Mouse (Mus musculus) large intestine, adult 2 months (tissue): ENCODE measurements around the gene Sorcs1. TPM values are rescaled to one million over a fixed set of nuclear protein-coding genes. Genes with fewer than 3 reads are reported as not detected.

Source experiments
- DNase-seq: peaks from one replicate; pipeline ENCODE4 v3.0.0-alpha.2; 2012; ENCODE audit warnings: low read depth, low spot score
- WGBS: fragments of 180-500 bp; shearing (Covaris S2); methylation state at CpG from one replicate; pipeline ENCODE4 v1.1.7; 2018; 5-methylcytosine and 5-hydroxymethylcytosine counted together
- polyA plus RNA-seq: library from polyadenylated mRNA; depleted of rRNA; stranded (reverse); fragments of >200 nt; gene quantifications from 2 replicates; pipeline ENCODE4 v1.2.3, GENCODE M21; 2012

The Sorcs1 gene
- polyA plus RNA-seq, 1 experiment: 0.12 TPM

DNA sequence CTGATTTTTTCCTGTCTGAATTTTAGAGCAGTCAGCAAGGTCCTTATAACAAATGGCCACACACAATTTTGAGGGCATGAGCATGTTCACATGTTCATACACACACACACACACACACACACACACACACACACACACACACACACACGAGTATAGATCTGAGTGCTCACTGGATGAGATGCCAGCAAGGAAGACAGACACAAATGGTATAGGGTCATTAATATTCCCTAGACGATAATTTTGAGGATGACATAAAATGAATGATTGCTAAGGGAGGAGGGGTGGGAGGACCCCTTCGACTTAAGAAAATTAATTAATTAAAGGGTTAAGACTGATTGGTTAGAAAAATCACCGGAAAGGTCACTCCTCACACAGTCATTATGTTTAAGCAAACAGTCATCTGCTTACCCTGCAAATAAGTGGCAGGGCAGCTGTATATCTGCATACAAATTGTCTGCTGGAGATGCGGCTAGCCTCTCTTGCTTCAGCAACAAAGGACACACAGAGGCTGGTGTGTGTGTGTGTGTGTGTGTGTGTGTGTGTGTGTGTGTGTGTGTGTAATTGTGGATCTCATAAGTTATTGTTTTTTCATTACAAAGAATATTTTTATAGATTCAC lies 221.1 kb downstream of the Sorcs1 start:
- DNase-seq: no peak
- WGBS: 31% methylated on average over 5 of the region's 5 CpGs

- 39% methylated on average over 4 of the region's 4 CpGs for WGBS
- no peak for DNase-seq
Observed at GRCm38 (mm10) chr19:50441099-50441498, 237.3 kb downstream of the Sorcs1 start.

GRCm38 (mm10) chr19:50440246-50440910 lies 238.1 kb downstream of the Sorcs1 start:
- DNase-seq: no peak
- WGBS: 22% methylated on average over 11 of the region's 11 CpGs

GRCm38 (mm10) chr19:50439464-50439881 lies 239.0 kb downstream of the Sorcs1 start:
- 31% methylated on average over 3 of the region's 3 CpGs for WGBS

DNA sequence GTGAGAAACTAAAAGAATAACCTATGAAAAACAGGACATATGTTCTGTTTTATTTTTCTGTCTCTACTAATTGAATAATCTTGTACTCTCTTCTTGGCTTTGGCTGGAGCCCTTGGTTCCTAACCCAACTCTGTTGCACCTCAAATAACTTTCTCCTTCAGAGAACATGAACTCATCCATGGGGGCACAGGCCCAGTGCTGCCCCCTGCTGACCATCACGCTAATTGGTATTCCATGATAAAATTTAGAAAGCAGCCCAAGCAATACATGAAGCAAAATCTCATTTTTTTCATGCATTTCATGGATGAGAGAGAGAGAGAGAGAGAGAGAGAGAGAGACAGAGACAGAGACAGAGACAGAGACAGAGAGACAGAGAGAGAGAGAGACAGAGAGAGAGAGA lies 255.5 kb downstream of the Sorcs1 start:
- WGBS: 80% methylated on average over 1 of the region's 1 CpGs
- DNase-seq: no peak

More at GRCm38 (mm10) chr19:50439464-50439881, 239.0 kb downstream of the Sorcs1 start:
- DNase-seq: no peak

- WGBS: 35% methylated on average over 14 of the region's 14 CpGs
- no peak for DNase-seq
Observed at GRCm38 (mm10) chr19:50418962-50419720, 259.3 kb downstream of the Sorcs1 start.

GRCm38 (mm10) chr19:50410561-50410960 lies 267.9 kb downstream of the Sorcs1 start:
- DNase-seq: no peak
- WGBS: 69% methylated on average over 3 of the region's 3 CpGs

DNA sequence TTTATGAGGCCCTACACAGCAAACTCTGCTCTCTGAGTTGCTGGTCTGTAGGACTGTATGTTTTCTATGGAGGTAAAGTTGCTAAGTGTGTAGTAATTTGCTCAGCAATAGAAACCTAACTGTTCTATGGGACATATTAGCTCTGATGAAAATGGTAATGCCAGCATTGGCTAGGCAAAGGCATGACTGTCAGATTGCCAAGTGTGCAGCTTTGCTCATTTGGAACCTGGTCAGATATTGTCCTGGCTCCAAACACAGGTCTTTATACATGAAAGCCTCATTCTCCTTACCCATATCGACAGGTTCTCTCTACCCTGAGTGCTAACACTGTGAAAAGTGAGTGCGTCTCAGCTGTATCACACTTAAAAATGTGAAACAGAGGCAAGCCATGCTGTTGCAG lies 280.1 kb downstream of the Sorcs1 start:
- WGBS: 94% methylated on average over 2 of the region's 2 CpGs
- DNase-seq: no peak

- WGBS: 78% methylated on average over 6 of the region's 6 CpGs
- no peak for DNase-seq
Observed at GRCm38 (mm10) chr19:50395731-50396130, 282.7 kb downstream of the Sorcs1 start.

- DNase-seq: no peak
- WGBS: 77% methylated on average over 5 of the region's 5 CpGs
Observed at GRCm38 (mm10) chr19:50394101-50394500, 284.3 kb downstream of the Sorcs1 start.

DNA sequence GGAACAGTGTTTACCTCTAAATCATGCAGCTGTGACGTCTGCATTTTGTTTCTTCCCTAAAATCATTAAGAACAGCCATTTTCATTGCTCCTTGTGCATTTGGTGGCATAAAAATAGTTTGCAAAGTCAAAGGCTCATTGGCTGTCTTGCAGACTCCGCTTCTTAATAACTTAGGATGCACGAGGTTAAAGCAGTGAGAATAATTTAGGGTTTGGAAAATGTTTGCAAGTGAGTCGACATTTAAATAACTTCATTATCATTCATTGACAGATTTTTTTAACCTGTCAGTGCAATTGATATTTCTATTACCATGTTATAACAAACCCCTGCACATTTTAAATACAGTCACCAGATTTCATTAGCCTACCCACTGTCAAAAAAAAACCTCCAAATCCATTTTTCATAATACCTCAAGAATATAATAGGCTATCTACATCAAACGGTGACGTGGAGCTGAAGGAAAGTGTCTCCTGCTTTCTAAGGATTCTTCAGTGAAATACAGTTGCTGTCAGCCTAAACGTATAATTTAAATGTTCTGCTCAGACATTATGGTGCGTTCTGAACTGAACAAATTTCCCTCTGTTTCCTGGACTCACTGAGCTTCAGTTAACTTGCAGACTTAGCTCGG lies 288.4 kb downstream of the Sorcs1 start:
- no peak for DNase-seq
- 71% methylated on average over 9 of the region's 9 CpGs for WGBS

- no peak for DNase-seq
- 86% methylated on average over 5 of the region's 5 CpGs for WGBS
Observed at GRCm38 (mm10) chr19:50378901-50379300, 299.5 kb downstream of the Sorcs1 start.

GRCm38 (mm10) chr19:50374751-50375150 lies 303.7 kb downstream of the Sorcs1 start:
- DNase-seq: no peak
- 64% methylated on average over 10 of the region's 10 CpGs for WGBS

DNA sequence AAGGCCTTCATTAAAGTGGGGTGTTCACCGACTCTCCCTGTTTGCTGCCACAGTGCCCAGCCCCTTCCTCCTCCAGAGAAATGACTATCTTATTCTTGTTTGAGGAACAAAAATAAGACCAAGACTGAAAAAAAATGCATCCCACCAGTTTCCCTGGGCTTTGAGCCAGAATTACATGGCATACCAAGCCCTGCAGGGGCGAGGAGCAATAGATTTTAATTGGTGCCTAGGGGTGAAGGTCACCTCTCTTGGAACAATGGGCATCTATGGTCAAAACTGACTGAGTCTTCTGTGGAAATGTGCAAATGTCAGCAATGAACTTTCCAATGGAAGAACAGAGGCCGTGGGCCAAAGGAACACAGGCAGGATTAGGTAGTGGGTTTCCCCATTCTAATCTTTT lies 312.0 kb downstream of the Sorcs1 start:
- WGBS: 37% methylated on average over 3 of the region's 3 CpGs
- no peak for DNase-seq

GRCm38 (mm10) chr19:50362655-50363500 lies 315.6 kb downstream of the Sorcs1 start:
- no peak for DNase-seq
- 28% methylated on average over 9 of the region's 9 CpGs for WGBS

- no peak for DNase-seq
- whole genome bisulfite sequencing: 32% methylated on average over 2 of the region's 2 CpGs
Observed at GRCm38 (mm10) chr19:50358561-50358960, 319.9 kb downstream of the Sorcs1 start.

DNA sequence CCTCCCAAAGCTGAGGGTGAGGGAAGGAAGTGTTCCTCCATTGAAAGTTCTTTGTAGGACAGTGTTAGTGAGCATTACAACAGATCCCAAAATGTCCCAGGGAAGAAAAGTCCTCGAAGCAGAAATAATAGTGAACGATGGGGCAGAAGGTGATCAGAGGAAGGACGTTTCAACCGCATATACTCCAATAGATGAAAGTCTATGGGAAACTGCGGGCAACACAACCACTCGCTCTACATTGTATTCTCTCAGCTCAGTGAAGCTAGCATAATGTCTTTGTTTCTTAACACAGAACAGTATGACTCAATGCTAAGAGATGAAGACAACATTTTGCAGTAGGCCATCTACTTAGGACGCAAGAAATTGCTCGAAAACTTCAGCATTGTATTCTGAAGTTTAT lies 339.2 kb downstream of the Sorcs1 start:
- 89% methylated on average over 8 of the region's 8 CpGs for WGBS
- no peak for DNase-seq

DNA sequence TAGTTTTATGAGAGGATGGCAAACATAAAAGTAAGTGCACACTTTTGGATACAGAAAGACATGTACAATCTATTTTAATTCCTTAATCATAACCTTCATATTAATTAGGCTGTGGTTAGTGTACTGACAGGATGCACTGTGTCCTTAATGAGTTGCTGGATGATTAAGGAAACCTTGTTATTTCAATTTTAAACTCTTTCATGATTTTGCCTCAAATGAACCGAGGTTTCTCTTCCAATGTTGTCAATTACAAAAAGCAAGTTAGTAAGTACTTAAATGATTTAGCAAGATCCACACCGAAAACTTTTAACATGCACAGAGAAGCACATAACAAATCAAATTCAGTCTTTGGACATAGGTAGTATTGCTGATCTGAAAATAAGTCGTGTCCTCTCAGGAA lies 341.7 kb downstream of the Sorcs1 start:
- DNase-seq: no peak
- WGBS: 69% methylated on average over 3 of the region's 3 CpGs

DNA sequence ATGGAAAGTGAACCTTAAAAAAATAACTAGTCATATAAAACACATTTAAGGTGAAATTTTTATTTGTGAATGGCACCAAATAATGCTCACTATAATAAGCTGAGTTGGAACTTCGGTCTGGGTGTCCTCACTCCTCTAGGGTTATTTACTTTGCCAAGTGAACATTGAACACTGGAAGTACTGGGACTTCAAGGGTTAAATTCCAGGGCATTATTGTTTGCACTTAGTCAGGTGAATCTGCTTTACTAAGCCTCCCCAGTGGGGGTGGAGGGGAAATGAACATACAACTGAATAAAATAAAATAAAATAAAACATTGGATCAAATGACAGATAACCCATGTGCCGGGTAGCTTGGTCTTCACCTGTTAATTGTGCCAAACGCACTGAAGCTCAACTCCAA lies 347.3 kb downstream of the Sorcs1 start:
- 52% methylated on average over 3 of the region's 3 CpGs for WGBS
- no peak for DNase-seq
